ENCODE assay signal across 8 mouse cellular contexts in genomic region chr5:146303470-146303869, GRCm38 (mm10).
A peak's percentile ranks its signal among the peaks of the same experiment; 100 is the strongest.
DNase-seq lines count a peak whose midpoint lies in the region; ATAC-seq lines count a peak whose summit lies in the region.

No protein-coding gene starts in this region.

- no peaks in the 10 kb centered on the region for H3K27me3 ChIP-seq in kidney, embryonic 16.5 days (ENCODE audit: insufficient read depth, low read length)
- no peaks in the 10 kb centered on the region for H3K27me3 ChIP-seq in liver, embryonic 15.5 days

- no peak overlapping the region for H3K27ac ChIP-seq in kidney, embryonic 16.5 days (ENCODE audit: low read length)
- peak overlapping the region; percentile 51 for H3K27ac ChIP-seq in liver, embryonic 15.5 days (replicated peaks)

- WGBS in kidney, embryonic 16.5 days: 79% methylated on average over 5 of the region's 5 CpGs
- 72% methylated on average over 5 of the region's 5 CpGs for WGBS in liver, embryonic 15.5 days (ENCODE audit: insufficient replicate concordance)

- no peaks in the 10 kb centered on the region for H3K9me3 ChIP-seq in kidney, embryonic 16.5 days (ENCODE audit: low read length)
- H3K9me3 ChIP-seq in liver, embryonic 15.5 days (replicated peaks): peaks cover under 1% of the 10 kb centered on the region; the same call in 1 of the 2 replicates

- H3K4me1 ChIP-seq in kidney, embryonic 16.5 days (ENCODE audit: insufficient read depth, low read length): 0 out of 2 replicates have a peak, but pooled peaks cover 4% of the 10 kb centered on the region
- peaks cover 58% of the 10 kb centered on the region for H3K4me1 ChIP-seq in liver, embryonic 15.5 days (replicated peaks)

- no peak overlapping the region for H3K9ac ChIP-seq in kidney, embryonic 16.5 days (replicated peaks; ENCODE audit: low read length)
- no peak overlapping the region for H3K9ac ChIP-seq in liver, embryonic 15.5 days

- DNase-seq in CD4-positive, CD25-positive, alpha-beta regulatory T cell, adult 2 months (ENCODE audit: low read depth, low spot score): peak; percentile 74
- peak; percentile 73 for DNase-seq in R1 (ENCODE audit: low read depth, low spot score)
- DNase-seq in cerebellum, postnatal 14 days: peak; percentile 82 to 88
- peak; percentile 75 for DNase-seq in gastrocnemius, adult 18-20 months (ENCODE audit: low spot score)
- peak; percentile 74 for DNase-seq in retina, embryonic 14.5 days (ENCODE audit: low spot score)
- no peak for DNase-seq in urinary bladder, adult 18-20 months (ENCODE audit: low spot score in 2 of 2)

- H3K4me3 ChIP-seq in kidney, embryonic 16.5 days (ENCODE audit: low read length): no peak overlapping the region
- no peak overlapping the region for H3K4me3 ChIP-seq in liver, embryonic 15.5 days (replicated peaks)

- peak; percentile 25; the same call in 1 of the 2 replicates for ATAC-seq in kidney, embryonic 16.5 days (ENCODE audit: low FRiP score, low TSS enrichment)
- peak; percentile 26; the same call in 1 of the 2 replicates for ATAC-seq in liver, embryonic 15.5 days (ENCODE audit: insufficient read depth)

- H3K4me2 ChIP-seq in kidney, embryonic 16.5 days (replicated peaks; ENCODE audit: low read depth, low read length): no peak overlapping the region
- no peak overlapping the region for H3K4me2 ChIP-seq in liver, embryonic 15.5 days

- H3K36me3 ChIP-seq in kidney, embryonic 16.5 days (ENCODE audit: insufficient read depth, low read length): peaks cover 39% of the 10 kb centered on the region
- peaks cover 84% of the 10 kb centered on the region for H3K36me3 ChIP-seq in liver, embryonic 15.5 days (replicated peaks)

Comparison
In these comparisons a context has a peak if more than half of its experiments do, and no peak if none do; other contexts are left out.
1. DNase-seq: peak in CD4-positive, CD25-positive, alpha-beta regulatory T cell, adult 2 months (single experiment), R1 (single experiment), cerebellum, postnatal 14 days (2 of 2), gastrocnemius, adult 18-20 months (single experiment) and retina, embryonic 14.5 days (single experiment); none in urinary bladder, adult 18-20 months (0 of 2).